Mouse (Mus musculus): ENCODE measurements around the gene Odf3l2.

The Odf3l2 gene

DNA sequence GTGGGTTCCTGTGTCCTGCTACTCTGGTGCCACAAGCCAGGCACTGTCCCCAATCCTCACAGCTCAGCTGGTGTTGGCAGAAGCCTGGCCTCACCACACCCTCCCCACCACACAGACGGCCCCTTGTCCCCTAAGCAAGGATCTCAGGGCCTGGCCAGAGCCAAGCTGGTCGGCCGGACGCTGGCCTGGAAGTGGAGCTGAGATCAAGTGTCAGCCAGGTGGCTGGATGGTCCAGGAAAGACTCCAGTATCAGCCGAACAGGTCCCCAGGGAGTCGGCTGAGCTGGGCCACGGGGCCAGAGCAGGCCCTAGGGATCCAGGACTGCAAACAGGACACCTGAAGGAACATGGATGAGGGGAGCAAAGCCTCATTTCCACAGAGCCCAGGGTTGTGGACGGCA is at the start of gene Odf3l2:
TSS of gene Odf3l2 (minus strand) at position 28 of the 400 bp plus-strand sequence.
- no peak for DNase-seq (ENCODE audit: extremely low read depth, low read depth, low spot score)

DNA sequence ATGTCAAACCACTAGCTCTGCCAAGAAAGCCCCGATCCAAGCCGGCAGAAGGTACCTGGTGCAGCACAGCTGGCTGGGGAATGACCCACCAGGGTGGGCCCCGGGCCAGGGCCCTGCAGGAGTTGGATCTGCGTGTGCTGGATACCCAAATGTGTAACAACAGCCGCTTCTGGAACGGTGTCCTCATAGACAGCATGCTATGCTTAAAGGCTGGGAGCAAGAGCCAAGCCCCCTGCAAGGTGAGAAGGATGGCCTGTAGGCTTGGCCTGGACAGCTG is 48.8 kb upstream of the Odf3l2 start:
- DNase-seq (ENCODE audit: extremely low read depth, low read depth, low spot score), result no peak

GRCm38 (mm10) chr10:79693580-79694378 is 48.2 kb upstream of the Odf3l2 start:
- DNase-seq (ENCODE audit: extremely low read depth, low read depth, low spot score), result no peak

- no peak for DNase-seq (ENCODE audit: extremely low read depth, low read depth, low spot score)
Measured at GRCm38 (mm10) chr10:79691986-79692548, 46.5 kb upstream of the Odf3l2 start.

GRCm38 (mm10) chr10:79689178-79689577 is 43.6 kb upstream of the Odf3l2 start:
- DNase-seq (ENCODE audit: extremely low read depth, low read depth, low spot score), result no peak

DNA sequence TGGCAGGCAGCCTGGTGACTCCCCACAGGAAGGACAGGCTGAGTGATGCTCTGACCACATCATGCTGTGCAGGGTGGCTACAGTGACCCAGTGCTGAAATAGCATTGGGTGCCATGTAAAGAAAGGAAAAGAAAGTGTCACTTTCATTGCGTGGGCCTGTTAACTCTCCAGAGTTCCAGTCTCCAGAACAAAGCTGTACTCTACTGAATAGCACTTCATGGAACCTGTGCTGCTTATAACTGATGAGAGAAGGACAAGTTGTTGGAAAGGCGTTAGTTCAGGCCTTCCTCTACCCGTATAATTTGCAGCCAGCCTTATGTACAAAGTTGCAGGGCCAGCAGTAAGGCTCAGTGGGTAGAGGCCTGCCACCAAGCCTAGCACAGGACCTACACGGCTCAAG is 43.2 kb upstream of the Odf3l2 start, which contains the start of gene Gzmm:
TSS of gene Gzmm (plus strand) at position 301 of the 400 bp plus-strand sequence.
- DNase-seq (ENCODE audit: extremely low read depth, low read depth, low spot score), result no peak

DNA sequence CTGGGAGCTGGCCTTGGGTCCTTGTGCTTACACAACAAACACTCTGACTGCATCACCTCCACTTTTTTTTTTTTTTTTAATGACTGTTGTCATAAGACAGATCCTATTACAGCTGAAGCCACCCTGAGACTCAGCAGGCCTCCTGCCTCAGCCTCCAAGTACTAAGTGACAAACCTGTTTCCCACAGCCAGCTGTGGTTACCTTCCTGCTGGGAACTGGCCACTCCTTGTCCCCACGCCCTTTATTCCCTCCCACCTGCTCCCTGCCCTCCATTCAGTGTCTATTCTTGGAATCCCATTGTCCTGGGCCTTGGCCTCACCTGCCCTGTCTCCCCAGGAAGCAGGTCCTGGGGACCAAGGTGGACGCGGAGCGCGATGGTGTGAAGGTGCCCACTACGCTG is 42.0 kb upstream of the Odf3l2 start:
- DNase-seq (ENCODE audit: extremely low read depth, low read depth, low spot score), result no peak

DNA sequence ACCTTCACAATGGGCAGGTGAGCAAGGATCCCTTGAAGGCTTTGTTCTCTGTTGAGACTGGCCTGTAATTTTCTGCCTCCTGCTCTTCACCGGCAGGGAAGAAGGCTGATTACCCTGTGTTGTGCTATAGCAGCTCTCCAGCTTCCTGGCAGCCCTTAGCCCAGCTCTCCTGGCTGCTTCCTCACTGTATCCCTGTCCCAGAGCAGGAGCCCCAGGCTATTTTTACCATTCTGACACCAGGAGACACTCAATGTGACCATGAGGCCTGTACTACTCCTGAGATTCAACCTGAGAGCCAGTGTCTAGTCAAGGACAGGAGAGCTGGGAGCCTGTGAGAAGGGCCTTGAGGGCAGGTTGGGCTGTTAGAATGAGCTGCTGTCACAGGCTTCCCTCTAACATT is 41.2 kb upstream of the Odf3l2 start:
- no peak for DNase-seq (ENCODE audit: extremely low read depth, low read depth, low spot score)

- DNase-seq (ENCODE audit: extremely low read depth, low read depth, low spot score), result no peak
Measured at GRCm38 (mm10) chr10:79686219-79686618, 40.7 kb upstream of the Odf3l2 start.

- DNase-seq (ENCODE audit: extremely low read depth, low read depth, low spot score), result no peak
Measured at GRCm38 (mm10) chr10:79684770-79685600, 39.4 kb upstream of the Odf3l2 start.

GRCm38 (mm10) chr10:79683726-79684640 is 38.4 kb upstream of the Odf3l2 start:
- no peak for DNase-seq (ENCODE audit: extremely low read depth, low read depth, low spot score)

GRCm38 (mm10) chr10:79682916-79683582 is 37.5 kb upstream of the Odf3l2 start:
- no peak for DNase-seq (ENCODE audit: extremely low read depth, low read depth, low spot score)

DNA sequence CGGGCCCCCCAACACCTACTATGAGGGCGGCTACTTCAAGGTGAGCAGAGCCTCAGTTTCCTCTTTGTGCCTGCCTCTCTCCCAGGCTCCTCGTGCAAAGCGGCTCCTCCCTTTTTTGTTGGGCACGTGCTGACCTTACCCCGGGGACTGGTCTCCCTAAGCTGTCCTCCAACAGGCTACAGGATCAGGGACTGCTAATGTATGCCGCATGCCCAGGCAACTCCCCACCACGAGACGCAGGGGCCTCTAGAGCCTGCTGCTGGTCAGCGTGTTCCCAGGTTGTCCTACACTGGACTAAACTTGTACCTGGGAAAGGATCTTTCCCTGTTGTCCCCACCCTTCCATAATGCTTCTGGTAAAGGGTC is 37.0 kb upstream of the Odf3l2 start:
- DNase-seq (ENCODE audit: extremely low read depth, low read depth, low spot score), result no peak

GRCm38 (mm10) chr10:79681591-79682245 is 36.2 kb upstream of the Odf3l2 start, which contains the start of gene Cdc34:
Gene Cdc34 (plus strand): TSS chr10:79682195.
- no peak for DNase-seq (ENCODE audit: extremely low read depth, low read depth, low spot score)

DNA sequence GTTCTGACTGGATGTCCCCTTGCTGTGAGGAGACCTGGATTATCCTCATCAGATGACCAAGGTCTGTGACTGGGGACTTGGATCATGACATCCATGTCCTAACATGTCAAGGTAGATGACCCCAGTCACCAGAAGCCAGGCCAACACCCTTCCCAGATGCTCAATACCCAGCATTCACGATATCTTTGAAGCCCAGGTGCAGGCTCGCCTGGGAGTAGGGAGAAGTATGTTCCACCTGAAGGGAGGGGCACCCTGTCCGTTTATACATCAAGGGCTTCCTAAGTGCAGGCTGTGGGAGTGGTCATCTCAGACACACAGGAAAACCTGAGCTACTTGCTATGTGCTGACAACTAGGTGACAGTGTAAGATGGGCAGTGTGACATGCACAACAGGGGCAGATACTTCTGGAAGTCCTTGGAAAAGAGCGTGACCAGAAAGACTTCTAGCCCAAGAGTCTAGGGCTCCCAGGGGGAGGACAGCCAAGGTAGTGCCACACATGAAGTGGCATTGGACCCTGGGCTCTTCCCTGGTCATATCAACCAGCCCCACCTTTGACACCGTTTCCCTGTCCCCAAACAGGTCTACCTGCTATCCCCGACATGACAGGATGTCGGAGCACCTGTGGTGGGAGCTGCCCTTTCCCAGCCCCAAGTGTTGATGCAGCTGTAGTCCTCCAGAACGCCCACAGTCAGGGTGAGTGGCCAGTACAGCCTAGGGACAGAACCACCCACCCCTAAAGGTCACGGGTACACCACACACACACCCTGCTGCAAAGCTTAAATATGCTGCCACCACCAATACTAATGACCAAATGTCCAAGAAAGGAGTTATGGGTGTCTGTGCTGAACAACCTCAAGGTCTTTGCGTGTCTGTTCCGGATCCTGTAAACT is 35.3 kb upstream of the Odf3l2 start:
- DNase-seq (ENCODE audit: extremely low read depth, low read depth, low spot score), result no peak

GRCm38 (mm10) chr10:79675346-79676035 is 30.0 kb upstream of the Odf3l2 start:
- no peak for DNase-seq (ENCODE audit: extremely low read depth, low read depth, low spot score)

DNA sequence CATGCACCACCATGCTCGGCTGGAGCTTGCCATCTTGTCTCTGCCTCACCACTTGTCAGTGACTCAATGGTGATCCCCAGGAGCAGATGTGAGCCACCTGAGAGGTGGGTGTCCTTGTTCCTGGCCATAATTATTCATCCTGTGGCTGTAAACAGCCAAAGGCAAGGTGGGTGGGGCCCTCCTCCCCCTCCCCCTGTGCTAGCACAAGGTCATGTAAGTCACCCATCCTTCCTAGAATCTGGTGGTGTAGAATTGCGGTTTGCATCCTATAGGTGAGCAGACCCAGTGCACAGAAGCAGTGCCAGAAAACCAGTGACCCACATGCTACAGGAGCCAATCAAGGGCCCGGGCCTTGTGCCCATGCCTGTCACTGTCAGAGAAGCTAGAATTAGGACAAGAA is 27.5 kb upstream of the Odf3l2 start:
- no peak for DNase-seq (ENCODE audit: extremely low read depth, low read depth, low spot score)

- no peak for DNase-seq (ENCODE audit: extremely low read depth, low read depth, low spot score)
Measured at GRCm38 (mm10) chr10:79672088-79672455, 26.5 kb upstream of the Odf3l2 start.
